ENCODE assay signal across 8 mouse cellular contexts in genomic region chr11:60930724-60931281, GRCm38 (mm10). TPM values are rescaled to one million over a fixed set of nuclear protein-coding genes. Genes with fewer than 3 reads are reported as not detected.
A peak's percentile ranks its signal among the peaks of the same experiment; 100 is the strongest.
DNase-seq lines count a peak whose midpoint lies in the region; ATAC-seq and TF ChIP-seq lines count a peak whose summit lies in the region.

No protein-coding gene starts in this region.

- peak overlapping the region; percentile 67; the same call in 1 of the 2 replicates for H3K4me3 ChIP-seq in kidney, adult 2 months (ENCODE audit: insufficient read depth, low read depth, low read length)
- H3K4me3 ChIP-seq in heart, embryonic 15.5 days = peak overlapping the region; percentile 89
- H3K4me3 ChIP-seq in lung, embryonic 16.5 days (ENCODE audit: low read length) = peak overlapping the region; percentile 91

- peaks cover 42% of the 10 kb centered on the region for H3K4me1 ChIP-seq in kidney, adult 2 months (ENCODE audit: control insufficient read depth, insufficient read depth, low read length)
- peaks cover 53% of the 10 kb centered on the region for H3K4me1 ChIP-seq in heart, embryonic 15.5 days (replicated peaks)
- H3K4me1 ChIP-seq in lung, embryonic 16.5 days (replicated peaks; ENCODE audit: control insufficient read depth, insufficient read depth, low read length) = peaks cover 40% of the 10 kb centered on the region

- H3K4me2 ChIP-seq in heart, embryonic 15.5 days = peak overlapping the region; percentile 76
- peak overlapping the region; percentile 95 for H3K4me2 ChIP-seq in lung, embryonic 16.5 days (ENCODE audit: low read depth, low read length)

- WGBS in kidney, adult 2 months = 13% methylated on average over 7 of the region's 7 CpGs
- WGBS in heart, embryonic 15.5 days = 17% methylated on average over 7 of the region's 7 CpGs
- WGBS in lung, embryonic 16.5 days = 14% methylated on average over 7 of the region's 7 CpGs

- H3K27ac ChIP-seq in kidney, adult 2 months (ENCODE audit: insufficient read depth, low read depth, low read length) = peak overlapping the region; percentile 43; the same call in 1 of the 2 replicates
- H3K27ac ChIP-seq in heart, embryonic 15.5 days = peak overlapping the region; percentile 21; the same call in 1 of the 2 replicates
- no peak overlapping the region for H3K27ac ChIP-seq in lung, embryonic 16.5 days (ENCODE audit: low read length)

- no peak for TF ChIP-seq POLR2A in kidney, adult 2 months (IDR thresholded peaks at IDR 0.05; ENCODE audit: low read depth, low read length)

- H3K36me3 ChIP-seq in kidney, adult 2 months (ENCODE audit: control insufficient read depth, insufficient read depth, low read length) = no peaks in the 10 kb centered on the region
- H3K36me3 ChIP-seq in heart, embryonic 15.5 days = no peaks in the 10 kb centered on the region
- no peaks in the 10 kb centered on the region for H3K36me3 ChIP-seq in lung, embryonic 16.5 days (ENCODE audit: control insufficient read depth, insufficient read depth, low read length)

- TF ChIP-seq CTCF in kidney, adult 2 months (conservative IDR thresholded peaks at IDR 0.05; ENCODE audit: insufficient read depth, insufficient read length, low read depth, low read length) = no peak

- no peak for ATAC-seq in heart, embryonic 15.5 days (replicated peaks; ENCODE audit: insufficient number of reproducible peaks, insufficient read depth, low FRiP score, low read depth)
- ATAC-seq in lung, embryonic 16.5 days (ENCODE audit: low read depth) = no peak
- no peak for ATAC-seq in cerebellum, adult (ENCODE audit: insufficient number of reproducible peaks, low FRiP score, low TSS enrichment)

- H3K9ac ChIP-seq in heart, embryonic 15.5 days = peak overlapping the region; percentile 71
- peak overlapping the region; percentile 69 for H3K9ac ChIP-seq in lung, embryonic 16.5 days (ENCODE audit: low read length)

- peak; percentile 18 for DNase-seq in kidney, adult 2 months
- DNase-seq in kidney, postnatal 4 days = no peak
- peak; percentile 45 for DNase-seq in adrenal gland, postnatal 10 days
- no peak for DNase-seq in right cerebral cortex, adult 2 months (ENCODE audit: low spot score in 2 of 2)
- no peak for DNase-seq in urinary bladder, postnatal 36 days (ENCODE audit: low spot score in 2 of 2)

- no peaks in the 10 kb centered on the region for H3K27me3 ChIP-seq in kidney, adult 2 months (replicated peaks; ENCODE audit: control insufficient read depth, insufficient read depth, low read length)
- H3K27me3 ChIP-seq in heart, embryonic 15.5 days = no peaks in the 10 kb centered on the region
- no peaks in the 10 kb centered on the region for H3K27me3 ChIP-seq in lung, embryonic 16.5 days (ENCODE audit: control insufficient read depth, insufficient read depth, low read depth, low read length)

- no peaks in the 10 kb centered on the region for H3K9me3 ChIP-seq in heart, embryonic 15.5 days (replicated peaks)
- H3K9me3 ChIP-seq in lung, embryonic 16.5 days (ENCODE audit: control insufficient read depth, low read length) = no peaks in the 10 kb centered on the region

RNA-seq across cellular contexts. Expression of gene Map2k3, which starts 1.0 kb away (rescaled TPM):
- polyA plus RNA-seq in kidney, adult 2 months (2012; rRNA removed) = 33.0 and 44.8 TPM in 2 replicates
- total RNA-seq in adrenal gland, postnatal 10 days (2021) = 10 to 100 TPM; 64.6 to 81.5 TPM
- polyA plus RNA-seq in heart, embryonic 15.5 days (2015; fragmentation: Nextera tagmentation; extraction: Ambion mirVana) = 53.3 and 76.0 TPM in 2 replicates
- 110 and 114 TPM in 2 replicates for polyA plus RNA-seq in lung, embryonic 16.5 days (2015; fragmentation: Nextera tagmentation; extraction: Ambion mirVana)

RNA-seq across cellular contexts. Expression of gene Natd1, which starts 16.3 kb away (rescaled TPM):
- polyA plus RNA-seq in kidney, adult 2 months (2012; rRNA removed) = 39.3 and 46.2 TPM in 2 replicates
- total RNA-seq in adrenal gland, postnatal 10 days (2021) = 10 to 100 TPM; 21.4 to 28.0 TPM
- 11.9 and 22.3 TPM in 2 replicates for polyA plus RNA-seq in heart, embryonic 15.5 days (2015; fragmentation: Nextera tagmentation; extraction: Ambion mirVana)
- polyA plus RNA-seq in lung, embryonic 16.5 days (2015; fragmentation: Nextera tagmentation; extraction: Ambion mirVana) = 19.9 and 21.6 TPM in 2 replicates

RNA-seq across cellular contexts. Expression of gene Tmem11, which starts 51.7 kb away (rescaled TPM):
- polyA plus RNA-seq in kidney, adult 2 months (2012; rRNA removed) = 78.2 and 81.1 TPM in 2 replicates
- 10 to 100 TPM; 51.9 to 54.1 TPM for total RNA-seq in adrenal gland, postnatal 10 days (2021)
- polyA plus RNA-seq in heart, embryonic 15.5 days (2015; fragmentation: Nextera tagmentation; extraction: Ambion mirVana) = 52.1 and 63.2 TPM in 2 replicates
- polyA plus RNA-seq in lung, embryonic 16.5 days (2015; fragmentation: Nextera tagmentation; extraction: Ambion mirVana) = 57.6 and 62.5 TPM in 2 replicates

Comparison
In these comparisons a context has a peak if more than half of its experiments do, and no peak if none do; other contexts are left out.
1. DNase-seq: peak in kidney, adult 2 months (single experiment) and adrenal gland, postnatal 10 days (single experiment); none in kidney, postnatal 4 days (0 of 2), right cerebral cortex, adult 2 months (0 of 2) and urinary bladder, postnatal 36 days (0 of 2).
2. Peak in every context shown above with its lines, with median percentiles within 50 percentile points of each other: H3K4me3 ChIP-seq.